Comparison of ENCODE assay signal across 13 mouse cellular contexts in the genomic region with DNA sequence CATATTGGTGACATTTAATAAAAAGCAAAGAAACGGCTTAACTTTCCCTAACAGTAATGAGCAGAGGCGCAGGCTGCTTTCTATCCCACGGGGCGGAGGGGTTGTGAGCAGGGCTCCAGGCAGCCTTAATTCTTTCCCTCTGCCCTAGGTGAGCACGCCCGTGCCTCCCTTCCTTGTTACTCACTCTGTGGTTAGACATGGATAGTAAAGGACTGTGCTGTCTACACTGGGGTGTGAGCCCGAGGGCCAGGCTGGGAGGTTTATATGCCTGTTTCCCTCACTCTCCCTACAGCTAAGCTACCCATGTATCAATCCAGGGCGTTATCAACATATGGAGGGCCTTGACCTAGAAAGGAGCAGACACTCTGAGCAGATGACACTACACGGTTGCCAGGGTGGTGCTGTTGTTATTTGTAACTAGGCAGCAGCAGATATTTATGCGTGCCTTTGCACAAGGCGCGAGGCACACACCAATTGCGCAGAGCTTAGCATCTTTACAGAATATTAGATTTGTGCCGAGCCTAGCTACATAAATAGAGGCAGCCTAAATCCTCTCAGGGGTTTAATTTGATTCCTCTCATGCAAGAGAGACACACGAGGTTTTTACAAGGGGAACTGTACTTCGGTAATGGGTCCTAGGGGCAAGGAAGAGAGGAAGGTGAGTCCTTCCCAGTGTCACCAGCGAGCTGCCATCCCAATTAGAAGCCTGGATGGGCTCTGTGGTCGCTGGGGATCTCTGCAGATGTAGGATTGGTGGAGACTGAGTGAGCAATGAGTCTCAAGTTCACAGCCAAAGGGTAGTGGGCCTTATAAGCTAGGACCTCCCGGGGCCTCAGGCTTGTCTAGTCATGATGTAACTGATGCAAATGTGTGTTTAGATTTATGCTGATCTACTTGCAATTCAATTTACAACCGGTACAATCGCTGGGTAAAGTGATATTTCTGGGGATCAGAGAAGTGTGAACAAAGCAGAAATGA.
DNase-seq lines count a peak whose midpoint lies in the region; ATAC-seq lines count a peak whose summit lies in the region.
"Had no signal": no experiment of that assay in that cellular context is flagged by ENCODE, and none has a peak within 500 bp of the region (broad histone marks: within the 10 kb centered on the region; RNA-seq: fewer than 3 reads in every experiment).

No protein-coding gene starts in this region.

- intact Hi-C loops in left cerebral cortex, postnatal 10 days (cut with DNase I) = no loop called here

- no peak overlapping the region for H3K4me2 ChIP-seq in forebrain, embryonic 16.5 days (ENCODE audit: low read length)
- H3K4me2 ChIP-seq in hindbrain, embryonic 16.5 days (ENCODE audit: low read length) = no peak overlapping the region
- no peak overlapping the region for H3K4me2 ChIP-seq in midbrain, embryonic 16.5 days (ENCODE audit: low read length)
- H3K4me2 ChIP-seq: limb, embryonic 12.5 days had no signal

- H3K4me3 ChIP-seq in forebrain, embryonic 16.5 days (replicated peaks; ENCODE audit: low read length) = no peak overlapping the region
- no peak overlapping the region for H3K4me3 ChIP-seq in hindbrain, embryonic 16.5 days (ENCODE audit: low read length)
- no peak overlapping the region for H3K4me3 ChIP-seq in midbrain, embryonic 16.5 days (ENCODE audit: low read depth, low read length)
- H3K4me3 ChIP-seq: limb, embryonic 12.5 days had no signal

- no peaks in the 10 kb centered on the region for H3K27me3 ChIP-seq in forebrain, embryonic 16.5 days (replicated peaks; ENCODE audit: control insufficient read depth, insufficient read depth, low read length)
- H3K27me3 ChIP-seq in hindbrain, embryonic 16.5 days (replicated peaks; ENCODE audit: control insufficient read depth, insufficient read depth, low read length) = no peaks in the 10 kb centered on the region
- no peaks in the 10 kb centered on the region for H3K27me3 ChIP-seq in midbrain, embryonic 16.5 days (ENCODE audit: control insufficient read depth, insufficient read depth, low read depth, low read length)

- no peak overlapping the region for H3K9ac ChIP-seq in forebrain, embryonic 16.5 days (replicated peaks; ENCODE audit: low read depth, low read length)
- H3K9ac ChIP-seq in hindbrain, embryonic 16.5 days (ENCODE audit: low read depth, low read length) = no peak overlapping the region
- H3K9ac ChIP-seq in midbrain, embryonic 16.5 days (ENCODE audit: low read depth, low read length) = no peak overlapping the region
- H3K9ac ChIP-seq: limb, embryonic 12.5 days; liver, postnatal 0 days had no signal

- peak; percentile 9 for DNase-seq in frontal cortex, postnatal 36 days (ENCODE audit: low spot score in 2 of 2)
- DNase-seq in frontal cortex, postnatal 10 days (ENCODE audit: low spot score in 2 of 2) = no peak
- DNase-seq in embryo, embryonic 11 days = no peak
- DNase-seq in kidney, adult 11 months = no peak
- DNase-seq in left cerebral cortex, postnatal 10 days (ENCODE audit: extremely low spot score in 1 of 2, low spot score in 2 of 2) = no peak
- DNase-seq: gastrocnemius, postnatal 36 days; liver, postnatal 0 days; spleen, adult 18-20 months had no signal

- no peaks in the 10 kb centered on the region for H3K36me3 ChIP-seq in forebrain, embryonic 16.5 days (ENCODE audit: control insufficient read depth, insufficient read depth)
- no peaks in the 10 kb centered on the region for H3K36me3 ChIP-seq in hindbrain, embryonic 16.5 days (ENCODE audit: control insufficient read depth, insufficient read depth, low read length)
- H3K36me3 ChIP-seq in midbrain, embryonic 16.5 days (ENCODE audit: control insufficient read depth, insufficient read depth, low read length) = no peaks in the 10 kb centered on the region
- H3K36me3 ChIP-seq: limb, embryonic 12.5 days had no signal

- H3K9me3 ChIP-seq in forebrain, embryonic 16.5 days (ENCODE audit: control insufficient read depth, low read length) = no peaks in the 10 kb centered on the region; the same call in 1 of the 2 replicates
- H3K9me3 ChIP-seq in hindbrain, embryonic 16.5 days (ENCODE audit: control insufficient read depth, low read length) = no peaks in the 10 kb centered on the region
- no peaks in the 10 kb centered on the region for H3K9me3 ChIP-seq in midbrain, embryonic 16.5 days (replicated peaks; ENCODE audit: control insufficient read depth, low read length, poor library complexity, severe bottlenecking)

- peak; percentile 73 for ATAC-seq in forebrain, embryonic 16.5 days
- ATAC-seq in hindbrain, embryonic 16.5 days = peak; percentile 78
- ATAC-seq in midbrain, embryonic 16.5 days = peak; percentile 72
- ATAC-seq: intestine, postnatal 0 days; liver, postnatal 0 days had no signal

- 56% methylated on average over 21 of the region's 21 CpGs for WGBS in forebrain, embryonic 16.5 days
- 49% methylated on average over 21 of the region's 21 CpGs for WGBS in hindbrain, embryonic 16.5 days
- 47% methylated on average over 21 of the region's 21 CpGs for WGBS in midbrain, embryonic 16.5 days

- H3K4me1 ChIP-seq in forebrain, embryonic 16.5 days (replicated peaks; ENCODE audit: control insufficient read depth, insufficient read depth, low read length) = peaks cover 5% of the 10 kb centered on the region; the same call in 1 of the 2 replicates
- H3K4me1 ChIP-seq in hindbrain, embryonic 16.5 days (ENCODE audit: control insufficient read depth, insufficient read depth, low read depth, low read length) = peaks cover 7% of the 10 kb centered on the region
- peaks cover 11% of the 10 kb centered on the region for H3K4me1 ChIP-seq in midbrain, embryonic 16.5 days (ENCODE audit: control insufficient read depth, insufficient read depth, low read length)
- H3K4me1 ChIP-seq: limb, embryonic 12.5 days had no signal

- peak overlapping the region; percentile 10; the same call in 1 of the 2 replicates for H3K27ac ChIP-seq in forebrain, embryonic 16.5 days (ENCODE audit: low read length)
- H3K27ac ChIP-seq in hindbrain, embryonic 16.5 days (ENCODE audit: low read depth, low read length) = peak overlapping the region; percentile 53; the same call in 1 of the 2 replicates
- peak overlapping the region; percentile 54 for H3K27ac ChIP-seq in midbrain, embryonic 16.5 days (ENCODE audit: low read length)
- H3K27ac ChIP-seq: limb, embryonic 12.5 days had no signal

Comparison
In these comparisons a context has a peak if more than half of its experiments do, and no peak if none do; other contexts are left out.
1. DNase-seq: peak in frontal cortex, postnatal 36 days (2 of 2); none in frontal cortex, postnatal 10 days (0 of 2), embryo, embryonic 11 days (single experiment), kidney, adult 11 months (single experiment) and left cerebral cortex, postnatal 10 days (0 of 2).
2. Peak in every context shown above with its lines, with median percentiles within 50 percentile points of each other: ATAC-seq and H3K27ac ChIP-seq.